In the genomic region with DNA sequence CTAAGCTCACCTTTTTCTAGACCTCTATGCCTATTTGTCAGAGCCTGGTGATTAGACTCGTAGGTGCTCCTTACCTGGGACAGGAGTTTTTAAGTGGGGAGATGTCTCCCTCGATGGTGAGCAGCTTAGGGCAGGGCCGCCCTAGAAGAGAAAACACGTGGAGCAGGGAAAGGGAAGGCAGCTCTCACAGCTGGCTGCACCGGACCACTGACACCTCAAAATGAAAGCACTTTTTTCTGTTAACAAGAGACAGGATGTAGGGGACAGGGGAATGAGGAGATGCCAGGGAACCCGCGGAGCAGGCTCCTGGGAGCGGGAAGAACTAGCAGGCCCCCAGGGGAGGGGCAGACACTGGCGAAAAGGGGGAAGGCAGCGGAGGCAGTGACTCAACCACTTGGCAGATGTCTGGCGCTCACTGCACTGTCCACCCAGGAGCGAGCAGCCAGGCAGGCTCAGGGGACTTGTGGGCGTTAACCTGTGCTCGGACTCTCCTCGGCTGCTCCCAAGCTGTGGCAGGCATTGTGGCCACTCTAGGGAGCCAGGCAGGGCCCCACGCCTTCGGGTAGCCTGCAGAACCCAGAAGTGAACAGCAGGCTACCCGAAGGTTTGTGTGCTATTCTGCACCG, we compare ENCODE assay signal across 10 mouse cellular contexts. TPM values are rescaled to one million over a fixed set of nuclear protein-coding genes. Genes with fewer than 3 reads are reported as not detected.
DNase-seq lines count a peak whose midpoint lies in the region; ATAC-seq and TF ChIP-seq lines count a peak whose summit lies in the region.
"Had no signal": no experiment of that assay in that cellular context is flagged by ENCODE, and none has a peak within 500 bp of the region (broad histone marks: within the 10 kb centered on the region; RNA-seq: fewer than 3 reads in every experiment).

No protein-coding gene starts in this region.

- peak overlapping the region; percentile 22; the same call in 1 of the 2 replicates for H3K4me2 ChIP-seq in kidney, embryonic 16.5 days (replicated peaks; ENCODE audit: low read depth, low read length)

- H3K27me3 ChIP-seq in kidney, adult 2 months (replicated peaks; ENCODE audit: control insufficient read depth, insufficient read depth, low read length), result no peaks in the 10 kb centered on the region
- H3K27me3 ChIP-seq in kidney, embryonic 16.5 days (ENCODE audit: insufficient read depth, low read length), result no peaks in the 10 kb centered on the region
- H3K27me3 ChIP-seq in midbrain, embryonic 10.5 days (ENCODE audit: low read depth, poor library complexity, severe bottlenecking), result no peaks in the 10 kb centered on the region

- peak; percentile 8 for DNase-seq in kidney, adult 2 months
- no peak for DNase-seq in kidney, adult 18-20 months
- peak; percentile 5 for DNase-seq in gastrocnemius, postnatal 10 days
- no peak for DNase-seq in cerebellum, postnatal 4 days (ENCODE audit: low spot score in 2 of 2)
- DNase-seq in layer of hippocampus, adult 8-10 months (ENCODE audit: low spot score in 2 of 2), result no peak
- no peak for DNase-seq in midbrain, embryonic 10.5 days (ENCODE audit: low spot score)

- no peaks in the 10 kb centered on the region for H3K4me1 ChIP-seq in kidney, adult 2 months (ENCODE audit: control insufficient read depth, insufficient read depth, low read length)
- H3K4me1 ChIP-seq in kidney, embryonic 16.5 days (ENCODE audit: insufficient read depth, low read length), result no peaks in the 10 kb centered on the region
- H3K4me1 ChIP-seq in midbrain, embryonic 10.5 days, result no peaks in the 10 kb centered on the region

- 58% methylated on average over 19 of the region's 19 CpGs for WGBS in kidney, adult 2 months
- WGBS in kidney, embryonic 16.5 days, result 62% methylated on average over 19 of the region's 19 CpGs
- 69% methylated on average over 19 of the region's 19 CpGs for WGBS in midbrain, embryonic 10.5 days

- TF ChIP-seq POLR2A in kidney, adult 2 months (IDR thresholded peaks at IDR 0.05; ENCODE audit: low read depth, low read length), result no peak

- no peak overlapping the region for H3K9ac ChIP-seq in kidney, embryonic 16.5 days (replicated peaks; ENCODE audit: low read length)

- ATAC-seq in kidney, embryonic 16.5 days (ENCODE audit: low FRiP score, low TSS enrichment), result 0 out of 2 replicates have a peak, but pooled peaks have one; percentile 49
- peak; percentile 46 for ATAC-seq in megakaryocyte progenitor cell, adult 5-6 weeks (replicated peaks; ENCODE audit: poor library complexity)

- TF ChIP-seq CTCF in kidney, adult 2 months (conservative IDR thresholded peaks at IDR 0.05; ENCODE audit: insufficient read depth, insufficient read length, low read depth, low read length), result no peak

- H3K9me3 ChIP-seq in kidney, embryonic 16.5 days (ENCODE audit: low read length), result no peaks in the 10 kb centered on the region
- peaks cover 7% of the 10 kb centered on the region; the same call in 1 of the 2 replicates for H3K9me3 ChIP-seq in midbrain, embryonic 10.5 days (replicated peaks)

- no peak overlapping the region; the same call in 1 of the 2 replicates for H3K4me3 ChIP-seq in kidney, adult 2 months (ENCODE audit: insufficient read depth, low read depth, low read length)
- H3K4me3 ChIP-seq in kidney, embryonic 16.5 days (ENCODE audit: low read length), result peak overlapping the region; percentile 12; the same call in 1 of the 2 replicates
- no peak overlapping the region for H3K4me3 ChIP-seq in midbrain, embryonic 10.5 days

- no peaks in the 10 kb centered on the region for H3K36me3 ChIP-seq in kidney, adult 2 months (ENCODE audit: control insufficient read depth, insufficient read depth, low read length)
- no peaks in the 10 kb centered on the region for H3K36me3 ChIP-seq in kidney, embryonic 16.5 days (ENCODE audit: insufficient read depth, low read length)
- no peaks in the 10 kb centered on the region for H3K36me3 ChIP-seq in midbrain, embryonic 10.5 days

- H3K27ac ChIP-seq in kidney, adult 2 months (ENCODE audit: insufficient read depth, low read depth, low read length), result no peak overlapping the region
- H3K27ac ChIP-seq in kidney, embryonic 16.5 days (ENCODE audit: low read length), result no peak overlapping the region
- no peak overlapping the region for H3K27ac ChIP-seq in midbrain, embryonic 10.5 days (replicated peaks)

RNA-seq across cellular contexts. Expression of a gene that starts 58.8 kb away (rescaled TPM):
- polyA plus RNA-seq in kidney, adult 2 months (2012; rRNA removed), result not detected in 2 replicates
- not detected for total RNA-seq in gastrocnemius, postnatal 10 days (2021)
- polyA plus RNA-seq in kidney, embryonic 16.5 days (2015; fragmentation: Nextera tagmentation; extraction: Ambion mirVana), result not detected in 2 replicates
- total RNA-seq in megakaryocyte progenitor cell, adult 5-6 weeks (2015), result not detected in 2 replicates
- not detected in 2 replicates for total RNA-seq in megakaryocyte progenitor cell, adult 5-6 weeks (2017)
- not detected for total RNA-seq in layer of hippocampus, adult 8-10 months (2022)
- not detected in 2 replicates for polyA plus RNA-seq in midbrain, embryonic 10.5 days (2016; fragmentation: Nextera tagmentation; extraction: Ambion mirVana)
- total RNA-seq: layer of hippocampus, postnatal 14 days had no signal
- polyA plus RNA-seq: cortical plate, adult 2 months had no signal

Comparison
In these comparisons a context has a peak if more than half of its experiments do, and no peak if none do; other contexts are left out.
1. DNase-seq: peak in kidney, adult 2 months (single experiment) and gastrocnemius, postnatal 10 days (single experiment); none in kidney, adult 18-20 months (single experiment), cerebellum, postnatal 4 days (0 of 2), layer of hippocampus, adult 8-10 months (0 of 2) and midbrain, embryonic 10.5 days (single experiment).